Mouse (Mus musculus) ES-E14 (cell line): ENCODE data around the gene Slc39a9.

Source experiments
- CHD2 ChIP-seq: IDR thresholded peaks from 2 replicates; pipeline ENCODE4 v1.6.1; 2014; ENCODE audit warnings: mild to moderate bottlenecking, low read depth, low read length, inconsistent platforms
- HCFC1 ChIP-seq: IDR thresholded peaks from 2 replicates; pipeline ENCODE4 v1.6.1; 2012; ENCODE audit warnings: low read length, inconsistent platforms, borderline replicate concordance; ENCODE audit not compliant: insufficient read depth
- MAFK ChIP-seq: IDR thresholded peaks from 2 replicates; pipeline ENCODE4 v1.6.1; 2014; ENCODE audit warnings: mild to moderate bottlenecking, low read depth, low read length, inconsistent platforms; ENCODE audit not compliant: insufficient read depth

DNA sequence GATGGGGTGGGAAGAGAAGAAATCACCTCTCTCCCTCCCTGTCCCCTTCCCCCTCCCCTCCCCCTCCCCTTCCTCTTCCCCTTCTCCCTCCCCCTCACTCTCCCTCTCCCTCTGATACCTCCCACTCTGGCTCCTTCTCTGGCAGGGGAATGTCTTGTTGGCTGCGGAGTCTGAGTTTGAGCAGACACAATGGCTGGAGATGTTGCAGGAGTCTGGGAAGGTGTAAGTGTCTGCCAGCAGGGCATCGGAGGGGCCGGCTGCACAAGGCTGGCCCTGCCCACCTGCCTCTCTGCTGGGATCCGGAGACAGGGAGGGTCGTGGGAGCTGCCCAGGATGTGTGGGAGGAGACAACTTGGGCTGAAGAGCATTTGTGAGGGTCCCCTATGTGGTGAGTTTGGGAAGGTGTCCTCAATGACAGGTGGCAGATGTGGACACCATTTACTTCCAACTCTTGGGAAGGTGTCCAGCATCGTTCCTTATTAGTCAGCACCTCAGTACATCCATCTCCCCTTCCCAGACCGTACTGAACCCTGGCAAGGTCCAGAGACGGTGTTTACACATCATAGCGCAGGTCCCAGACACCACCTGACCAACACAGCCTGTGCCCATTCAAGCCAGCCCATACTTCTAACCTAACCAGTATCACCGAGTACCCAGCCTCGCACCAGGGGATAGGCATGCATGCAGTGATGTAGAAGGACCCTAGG lies 62.7 kb downstream of the Slc39a9 start:
- TF ChIP-seq MAFK (no peak), HCFC1 (no peak), CHD2 (no peak)
